Comparison of ENCODE assay signal across 32 mouse cellular contexts in the genomic region with DNA sequence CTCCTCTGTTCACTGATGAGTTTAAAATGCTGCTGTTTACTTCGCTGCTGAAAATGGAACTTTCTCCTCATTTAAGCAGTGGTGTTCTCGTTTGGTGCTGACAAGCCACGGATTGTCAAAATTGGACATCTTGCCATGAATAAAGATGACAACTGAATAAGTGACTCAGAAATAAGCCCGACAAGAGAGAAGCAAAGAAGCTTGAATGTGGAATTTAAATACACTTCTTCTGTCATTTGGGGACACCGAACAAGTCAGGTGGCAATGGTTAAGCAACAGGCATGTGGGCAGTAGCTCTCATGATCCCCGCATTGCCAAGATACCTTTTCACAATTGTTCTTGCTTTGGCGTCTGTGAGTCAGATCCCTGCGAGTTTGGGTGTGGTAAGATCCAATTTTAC.
DNase-seq lines count a peak whose midpoint lies in the region; ATAC-seq lines count a peak whose summit lies in the region.
"Had no signal": no experiment of that assay in that cellular context is flagged by ENCODE, and none has a peak within 500 bp of the region (broad histone marks: within the 10 kb centered on the region; RNA-seq: fewer than 3 reads in every experiment).

No protein-coding gene starts in this region.

- H3K9ac ChIP-seq in kidney, embryonic 14.5 days (ENCODE audit: low read depth, low read length), result no peak overlapping the region
- no peak overlapping the region for H3K9ac ChIP-seq in forebrain, embryonic 11.5 days (ENCODE audit: low read length)
- H3K9ac ChIP-seq: embryonic facial prominence, embryonic 13.5 days; heart, embryonic 13.5 days; hindbrain, embryonic 14.5 days; kidney, embryonic 15.5 days; liver, embryonic 14.5 days; neural tube, embryonic 15.5 days had no signal

- H3K4me3 ChIP-seq in kidney, embryonic 14.5 days (ENCODE audit: low read length), result no peak overlapping the region
- H3K4me3 ChIP-seq in forebrain, embryonic 11.5 days (ENCODE audit: low read depth, low read length), result no peak overlapping the region
- H3K4me3 ChIP-seq: embryonic facial prominence, embryonic 13.5 days; forebrain, embryonic 10.5 days; heart, embryonic 13.5 days; kidney, embryonic 15.5 days; neural tube, embryonic 15.5 days had no signal

- peak; percentile 81 for ATAC-seq in frontal cortex, adult (ENCODE audit: low TSS enrichment)
- ATAC-seq in kidney, embryonic 14.5 days (ENCODE audit: low FRiP score, low TSS enrichment), result no peak
- ATAC-seq in forebrain, embryonic 11.5 days (replicated peaks; ENCODE audit: low FRiP score), result no peak

- H3K4me2 ChIP-seq in kidney, embryonic 14.5 days (replicated peaks; ENCODE audit: low read depth, low read length), result no peak overlapping the region
- no peak overlapping the region for H3K4me2 ChIP-seq in forebrain, embryonic 11.5 days (ENCODE audit: low read depth, low read length, severe bottlenecking)
- H3K4me2 ChIP-seq: embryonic facial prominence, embryonic 13.5 days; heart, embryonic 13.5 days; hindbrain, embryonic 14.5 days; kidney, embryonic 15.5 days; neural tube, embryonic 15.5 days had no signal

- no peaks in the 10 kb centered on the region for H3K36me3 ChIP-seq in kidney, embryonic 14.5 days (ENCODE audit: control insufficient read depth, insufficient read depth, low read length)
- no peaks in the 10 kb centered on the region for H3K36me3 ChIP-seq in forebrain, embryonic 11.5 days (ENCODE audit: control insufficient read depth, insufficient read depth, low read length)
- H3K36me3 ChIP-seq: embryonic facial prominence, embryonic 13.5 days; forebrain, embryonic 10.5 days; G1E; heart, embryonic 13.5 days; kidney, embryonic 15.5 days; neural tube, embryonic 15.5 days had no signal

- H3K27ac ChIP-seq in kidney, embryonic 14.5 days (ENCODE audit: low read depth, low read length), result no peak overlapping the region
- no peak overlapping the region for H3K27ac ChIP-seq in forebrain, embryonic 11.5 days (ENCODE audit: low read depth, low read length)
- H3K27ac ChIP-seq: embryonic facial prominence, embryonic 13.5 days; forebrain, embryonic 10.5 days; heart, embryonic 13.5 days; hindbrain, embryonic 14.5 days; kidney, embryonic 15.5 days; liver, embryonic 14.5 days; neural tube, embryonic 15.5 days; stomach, postnatal 0 days had no signal

- WGBS in kidney, embryonic 14.5 days, result 90% methylated on average over 8 of the region's 8 CpGs
- WGBS in forebrain, embryonic 11.5 days, result 91% methylated on average over 8 of the region's 8 CpGs

- intact Hi-C loops in left cerebral cortex, postnatal 36 days (cut with DNase I), result loop anchor here (10.0 kb wide), 1 partner anchor 360 kb away; no protein-coding TSS in a partner anchor

- no peaks in the 10 kb centered on the region for H3K4me1 ChIP-seq in kidney, embryonic 14.5 days (ENCODE audit: control insufficient read depth, insufficient read depth, low read length)
- no peaks in the 10 kb centered on the region for H3K4me1 ChIP-seq in forebrain, embryonic 11.5 days (replicated peaks; ENCODE audit: control insufficient read depth, insufficient read depth, low read length)
- H3K4me1 ChIP-seq: embryonic facial prominence, embryonic 13.5 days; forebrain, embryonic 10.5 days; heart, embryonic 13.5 days; kidney, embryonic 15.5 days; neural tube, embryonic 15.5 days had no signal

- DNase-seq in frontal cortex, postnatal 25 days (ENCODE audit: low spot score in 2 of 2), result no peak
- peak; percentile 73 for DNase-seq in brain, adult 2 months (ENCODE audit: low read depth, low spot score)
- peak; percentile 36 to 64 for DNase-seq in frontal cortex, postnatal 36 days (ENCODE audit: low spot score in 2 of 2)
- peak; percentile 43 for DNase-seq in left cerebral cortex, postnatal 36 days (ENCODE audit: low spot score in 2 of 2)
- no peak for DNase-seq in forebrain, embryonic 11.5 days (ENCODE audit: low spot score)
- DNase-seq in cerebellum, postnatal 14 days, result no peak
- DNase-seq: adrenal gland, postnatal 10 days; cerebellum, adult 8-10 months; gastrocnemius, postnatal 10 days; heart, postnatal 10 days; kidney, adult 11 months; kidney, postnatal 36 days; layer of hippocampus, postnatal 36 days; liver; lung, adult 2 months; lung, postnatal 10 days; midbrain, embryonic 14.5 days; retina, postnatal 1 day; spleen, adult 18-20 months; thymus, adult 2 months; thymus, postnatal 36 days had no signal

- no peaks in the 10 kb centered on the region for H3K27me3 ChIP-seq in kidney, embryonic 14.5 days (ENCODE audit: control insufficient read depth, insufficient read depth, low read length)
- no peaks in the 10 kb centered on the region for H3K27me3 ChIP-seq in forebrain, embryonic 11.5 days (ENCODE audit: control insufficient read depth, insufficient read depth, low read length)
- H3K27me3 ChIP-seq: embryonic facial prominence, embryonic 13.5 days; heart, embryonic 13.5 days; kidney, embryonic 15.5 days; neural tube, embryonic 15.5 days had no signal

- H3K9me3 ChIP-seq in kidney, embryonic 14.5 days (ENCODE audit: control insufficient read depth, low read length), result no peaks in the 10 kb centered on the region
- no peaks in the 10 kb centered on the region for H3K9me3 ChIP-seq in forebrain, embryonic 11.5 days (ENCODE audit: control insufficient read depth, low read length)
- H3K9me3 ChIP-seq: embryonic facial prominence, embryonic 13.5 days; forebrain, embryonic 10.5 days; heart, embryonic 13.5 days; kidney, embryonic 15.5 days; neural tube, embryonic 15.5 days had no signal

Comparison
In these comparisons a context has a peak if more than half of its experiments do, and no peak if none do; other contexts are left out.
1. DNase-seq: peak in brain, adult 2 months (single experiment), frontal cortex, postnatal 36 days (2 of 2) and left cerebral cortex, postnatal 36 days (2 of 2); none in frontal cortex, postnatal 25 days (0 of 2), forebrain, embryonic 11.5 days (single experiment) and cerebellum, postnatal 14 days (0 of 2).